Mouse (Mus musculus) fat pad, adult 2 months (tissue): Measurements from ENCODE around the gene Mrpl40.
"Not testable (repeated sequence)": the region's sequence is repeated elsewhere in the genome, so short reads cannot be mapped to it uniquely, and the experiment has no call there.

Experiments used
- DNase-seq: peaks from one replicate; pipeline ENCODE4 v3.0.0-alpha.2; 2011; ENCODE audit warnings: low read depth, low spot score; ENCODE audit errors: extremely low read depth

Gene Mrpl40

GRCm38 (mm10) chr16:18876442-18877308 lies at the start of gene Mrpl40, which contains the start of gene Hira:
Mrpl40 (minus strand) TSS chr16:18876862.
Hira (plus strand) TSS chr16:18877037.
- no peak for DNase-seq

GRCm38 (mm10) chr16:18921771-18922170 lies 45.1 kb upstream of the Mrpl40 start:
- DNase-seq = no peak

GRCm38 (mm10) chr16:18916064-18916463 lies 39.4 kb upstream of the Mrpl40 start:
- DNase-seq = no peak

- DNase-seq = no peak
These were observed 29.0 kb upstream of the Mrpl40 start for GRCm38 (mm10) chr16:18905648-18906047.

- no peak for DNase-seq
These were observed 19.8 kb upstream of the Mrpl40 start for GRCm38 (mm10) chr16:18896429-18896828.

DNA sequence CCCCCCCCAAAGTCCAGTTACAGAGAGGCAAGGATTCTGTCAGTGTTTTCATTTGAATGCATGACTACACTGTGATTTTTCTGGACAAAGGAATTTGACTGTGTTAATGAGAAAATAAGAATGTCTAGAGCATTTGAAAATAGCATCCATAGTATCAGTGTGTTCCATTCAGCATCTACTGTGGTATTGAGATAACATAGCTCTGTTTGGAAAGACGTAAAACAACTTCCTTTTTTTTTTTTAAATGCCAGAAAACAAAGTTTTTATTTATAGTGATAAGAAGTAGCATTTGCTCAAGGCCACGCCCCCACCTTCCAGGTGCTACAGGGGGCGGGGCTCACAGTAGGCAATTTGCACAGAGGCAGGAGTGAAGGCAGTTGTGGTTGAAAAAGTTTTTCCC lies 18.6 kb upstream of the Mrpl40 start:
- DNase-seq = no peak

- no peak for DNase-seq
These were observed 17.2 kb upstream of the Mrpl40 start for GRCm38 (mm10) chr16:18893840-18894372.

GRCm38 (mm10) chr16:18884044-18884443 lies 7.4 kb upstream of the Mrpl40 start:
- DNase-seq = no peak

GRCm38 (mm10) chr16:18878091-18878720 lies 1.5 kb upstream of the Mrpl40 start:
- no peak for DNase-seq

DNA sequence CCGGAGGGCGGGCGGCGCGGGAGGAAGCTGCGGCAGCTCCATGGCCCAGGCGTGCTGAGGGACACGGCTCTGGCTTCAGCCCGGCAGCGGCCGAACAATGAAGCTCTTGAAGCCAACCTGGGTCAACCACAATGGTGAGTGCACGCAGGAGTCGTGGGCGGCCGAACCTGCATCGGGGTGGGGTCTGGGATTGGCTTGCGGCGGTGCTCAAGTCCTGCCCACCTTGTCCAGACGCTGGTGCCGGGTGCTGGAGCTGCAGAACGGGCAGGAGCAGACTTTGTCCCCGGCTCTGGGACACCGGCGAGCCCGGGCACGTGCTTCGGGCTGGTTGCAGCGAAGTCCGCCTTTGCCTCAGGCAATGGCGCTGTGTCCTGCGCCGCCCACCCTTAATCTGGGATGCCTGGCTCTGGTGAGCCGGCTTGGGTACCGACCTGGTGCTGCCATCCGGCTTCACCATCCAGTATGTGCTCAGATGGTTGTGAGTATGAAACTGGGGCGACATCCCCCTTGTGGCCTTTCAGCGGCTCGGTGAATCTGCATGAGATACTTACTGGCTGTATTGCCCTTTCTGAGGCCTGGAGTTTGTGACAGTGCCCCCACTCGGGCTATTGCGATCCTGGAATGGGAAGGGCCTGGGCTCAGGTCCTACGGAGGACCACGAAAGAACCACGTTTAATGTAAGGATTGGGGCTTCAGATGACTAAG lies 876 bp upstream of the Mrpl40 start:
- DNase-seq = no peak

GRCm38 (mm10) chr16:18876091-18876441 lies 596 bp downstream of the Mrpl40 start:
- DNase-seq = no peak

DNA sequence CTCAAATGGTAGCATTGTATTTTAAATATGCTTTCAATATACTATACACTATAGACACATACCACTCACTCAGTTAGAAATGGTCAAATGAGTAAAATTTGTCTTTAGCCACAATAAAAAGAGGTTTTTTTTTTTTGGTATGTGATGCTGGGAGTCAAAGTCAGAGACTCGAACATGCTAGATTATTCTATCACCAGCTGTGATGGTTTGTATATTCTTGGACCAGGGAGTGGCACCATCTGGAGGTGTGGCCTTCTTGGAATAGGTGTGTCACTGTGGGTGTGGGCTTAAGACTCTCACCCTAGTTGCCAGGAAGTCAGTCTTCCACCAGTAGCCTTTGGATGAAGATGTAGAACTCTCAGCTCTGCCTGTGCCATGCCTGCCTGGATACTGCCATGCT lies 6.2 kb downstream of the Mrpl40 start:
- DNase-seq = not testable (repeated sequence)

GRCm38 (mm10) chr16:18860186-18860585 lies 16.5 kb downstream of the Mrpl40 start:
- no peak for DNase-seq

DNA sequence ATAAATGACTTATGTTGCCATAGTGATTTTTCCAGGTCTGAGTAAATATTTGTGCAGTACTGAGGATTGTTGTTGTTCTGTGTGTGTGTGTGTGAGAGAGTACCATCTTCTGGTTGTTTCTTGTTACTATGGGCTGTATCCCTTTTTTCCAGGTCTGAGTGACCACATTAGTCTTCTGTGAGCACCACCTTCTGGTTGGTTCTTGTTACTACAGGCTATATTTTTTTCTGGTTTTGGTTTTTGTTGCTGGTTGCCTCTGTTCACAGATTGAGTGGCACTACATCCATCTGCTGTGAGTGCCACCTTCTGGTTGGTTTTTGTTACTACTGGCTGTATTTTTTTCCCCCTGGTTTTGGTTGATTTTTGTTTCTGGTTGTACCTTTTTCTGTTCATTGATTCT lies 18.1 kb downstream of the Mrpl40 start:
- no peak for DNase-seq

- DNase-seq = not testable (repeated sequence)
These were observed 27.0 kb downstream of the Mrpl40 start for GRCm38 (mm10) chr16:18849521-18850190.

DNA sequence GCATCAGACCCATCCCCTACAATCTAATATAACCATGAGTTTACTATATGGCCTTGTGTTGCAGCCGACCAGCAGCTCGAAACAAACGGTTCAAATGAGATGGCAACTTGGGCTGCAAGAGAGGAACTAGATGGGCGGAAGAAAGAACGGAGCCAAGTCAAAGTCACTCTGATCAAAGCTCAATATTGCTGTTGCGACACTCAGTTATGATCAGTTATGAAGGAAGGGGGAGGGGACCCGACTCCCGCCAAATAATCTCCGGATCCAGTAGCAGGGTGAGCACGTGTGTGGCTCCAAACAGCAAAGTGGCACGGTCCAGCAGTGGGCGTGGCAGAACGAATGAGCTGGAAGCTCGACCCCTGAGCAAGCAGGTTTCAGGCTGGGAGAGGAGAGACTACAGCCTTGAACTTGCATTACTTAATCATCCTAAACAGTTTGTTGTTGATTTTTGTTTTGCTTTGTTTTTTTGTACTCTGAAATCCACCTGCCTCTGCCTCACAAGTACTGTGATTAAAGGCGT lies 30.3 kb downstream of the Mrpl40 start:
- DNase-seq = no peak

- DNase-seq = no peak
These were observed 38.3 kb downstream of the Mrpl40 start for GRCm38 (mm10) chr16:18838346-18838745.

DNA sequence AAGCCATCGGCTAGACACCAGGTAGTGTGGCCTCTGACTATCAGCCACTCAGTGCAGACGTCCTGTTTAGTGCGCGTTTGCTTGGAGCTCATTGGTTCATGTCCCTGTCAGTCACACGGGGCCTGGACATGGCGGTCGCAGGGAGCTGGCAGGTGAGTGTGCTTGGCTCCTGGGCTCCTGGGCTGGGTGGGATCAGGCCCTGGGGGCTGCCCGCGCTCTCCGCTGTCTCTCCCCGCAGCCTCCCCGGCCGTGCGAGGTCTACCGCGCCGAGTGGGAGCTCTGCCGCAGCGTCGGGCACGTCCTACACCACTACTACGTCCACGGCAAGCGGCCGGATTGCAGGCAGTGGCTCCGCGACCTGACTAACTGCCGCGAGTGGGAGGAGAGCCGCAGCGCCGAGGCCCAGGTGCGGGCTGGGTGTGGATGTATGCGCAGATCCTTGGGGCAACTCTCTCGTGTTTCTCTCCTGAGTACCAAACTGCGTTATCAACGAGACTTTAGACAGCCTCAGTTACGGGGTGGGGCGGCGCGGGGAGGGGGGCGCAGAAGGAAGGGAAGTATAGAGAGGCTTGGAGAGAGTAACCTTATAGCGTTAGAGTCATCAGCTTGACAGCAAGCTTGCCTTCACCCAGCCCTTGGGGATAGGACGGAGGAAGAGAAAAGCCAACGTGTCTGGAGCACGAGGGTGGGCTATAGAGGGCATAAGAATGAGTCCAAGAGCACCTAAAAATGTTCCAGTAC lies 40.0 kb downstream of the Mrpl40 start, which contains the start of the genes 2510002D24Rik and Gm28539:
TSS of gene 2510002D24Rik (plus strand) at position 111 of the 741 bp plus-strand sequence.
TSS of gene Gm28539 (plus strand) at position 117 of the 741 bp plus-strand sequence.
- peak; percentile 59 for DNase-seq

GRCm38 (mm10) chr16:18836073-18836467 lies 40.6 kb downstream of the Mrpl40 start:
- DNase-seq = no peak

GRCm38 (mm10) chr16:18833486-18833885 lies 43.2 kb downstream of the Mrpl40 start:
- DNase-seq = no peak
